Mouse (Mus musculus): ENCODE measurements around the gene Efnb2. TPM values are rescaled to one million over a fixed set of nuclear protein-coding genes. Genes with fewer than 3 reads are reported as not detected.

Gene Efnb2
- polyA plus RNA-seq (2015; fragmentation: Nextera tagmentation; extraction: Ambion mirVana) = 24.5 and 26.6 TPM in 2 replicates

DNA sequence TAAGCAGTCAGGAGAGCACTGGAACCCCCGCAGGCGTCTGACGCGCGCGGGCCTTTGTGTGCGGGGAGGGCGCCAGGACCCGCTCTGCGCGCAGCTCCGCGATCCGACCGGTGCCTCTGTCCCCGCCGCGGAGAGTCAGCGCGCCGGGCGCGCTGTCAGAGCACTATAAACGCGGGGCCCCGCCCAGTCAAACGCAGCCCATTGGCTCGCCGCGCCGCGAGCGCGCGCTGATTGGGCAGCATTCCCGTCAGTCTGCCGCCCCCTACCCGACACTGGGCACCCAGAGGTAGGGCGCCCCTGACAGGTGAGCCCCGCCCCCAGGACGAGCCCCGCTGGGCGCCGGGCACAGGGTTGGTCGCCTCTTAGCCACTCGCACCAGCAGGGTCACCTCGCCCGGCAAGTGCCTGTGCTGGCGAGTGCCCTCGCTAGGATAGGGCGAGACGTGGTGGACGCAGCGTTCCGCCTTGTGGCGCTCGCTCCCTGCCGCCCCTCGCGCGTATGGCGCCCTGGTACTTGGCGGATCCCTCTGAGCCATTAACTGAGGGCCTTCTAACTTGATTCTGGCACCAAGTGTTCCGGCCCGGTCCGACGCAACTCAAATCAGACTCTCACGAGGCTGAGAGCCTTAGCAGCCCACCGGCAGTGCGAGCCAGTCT, at the start of gene Efnb2:
Gene Efnb2, minus strand, starts transcription at position 140 of the 656 bp plus-strand sequence.
- peaks cover 7% of the 10 kb centered on the region; the same call in 1 of the 2 replicates for H3K36me3 ChIP-seq
- H3K4me1 ChIP-seq (replicated peaks) = peaks cover 27% of the 10 kb centered on the region
- WGBS = 0% methylated on average over 67 of the region's 70 CpGs
- H3K27ac ChIP-seq (replicated peaks) = peak within 1 kb of the TSS; percentile 96
- H3K4me3 ChIP-seq = peak within 1 kb of the TSS; percentile 88
- no peaks in the 10 kb centered on the region for H3K27me3 ChIP-seq
- H3K4me2 ChIP-seq = peak within 1 kb of the TSS; percentile 85
- peak within 1 kb of the TSS; percentile 99 for H3K9ac ChIP-seq
- ATAC-seq (ENCODE audit: low read depth) = peak; percentile 94
- H3K9me3 ChIP-seq = no peaks in the 10 kb centered on the region

DNA sequence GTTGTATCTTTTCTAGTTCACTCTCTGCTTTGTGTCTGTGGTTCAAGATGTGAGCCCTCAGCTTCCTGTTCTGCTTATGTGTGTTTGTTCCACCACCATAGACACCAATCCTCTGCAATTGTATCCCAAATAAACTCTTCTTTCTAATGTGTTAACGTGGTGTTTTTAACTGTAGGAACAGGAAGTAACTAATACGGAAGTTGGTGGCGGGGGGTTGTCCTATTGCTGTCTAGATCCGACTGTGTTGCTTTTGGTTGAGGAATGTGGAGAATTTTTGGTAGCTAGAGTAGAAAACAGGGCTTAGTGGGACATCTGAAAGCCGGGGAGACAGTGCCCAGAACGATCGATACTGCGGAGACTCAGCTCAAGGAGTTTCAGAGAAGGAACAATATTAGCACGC, 43.8 kb upstream of the Efnb2 start:
- no peaks in the 10 kb centered on the region for H3K27me3 ChIP-seq
- WGBS = 84% methylated on average over 9 of the region's 9 CpGs
- no peak for ATAC-seq (ENCODE audit: low read depth)
- H3K27ac ChIP-seq (replicated peaks) = no peak overlapping the region
- no peaks in the 10 kb centered on the region for H3K9me3 ChIP-seq
- H3K4me1 ChIP-seq (replicated peaks) = no peaks in the 10 kb centered on the region
- H3K4me2 ChIP-seq = no peak overlapping the region
- no peaks in the 10 kb centered on the region for H3K36me3 ChIP-seq
- no peak overlapping the region for H3K9ac ChIP-seq
- H3K4me3 ChIP-seq = no peak overlapping the region

DNA sequence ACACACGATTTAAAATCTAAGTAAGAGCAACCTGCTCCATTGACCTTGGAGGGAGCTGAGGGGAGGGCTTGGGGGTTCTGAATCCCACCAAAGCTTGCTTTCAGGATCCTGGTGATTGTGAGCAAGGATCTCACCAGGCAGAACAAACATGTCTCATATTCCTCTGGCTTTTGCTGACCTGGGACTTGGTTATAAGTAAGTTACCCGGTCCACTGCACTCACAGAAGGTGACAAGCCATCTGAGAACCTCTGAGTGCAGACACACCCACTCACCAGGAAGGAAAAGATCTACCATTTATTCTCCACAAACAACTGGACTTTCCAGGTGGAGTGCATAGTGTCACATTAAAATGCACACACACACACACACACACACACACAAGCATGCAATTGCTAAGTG, 42.6 kb upstream of the Efnb2 start:
- no peak overlapping the region for H3K4me2 ChIP-seq
- no peaks in the 10 kb centered on the region for H3K9me3 ChIP-seq
- no peaks in the 10 kb centered on the region for H3K27me3 ChIP-seq
- H3K4me3 ChIP-seq = no peak overlapping the region
- H3K27ac ChIP-seq (replicated peaks) = no peak overlapping the region
- no peak overlapping the region for H3K9ac ChIP-seq
- no peaks in the 10 kb centered on the region for H3K4me1 ChIP-seq (replicated peaks)
- ATAC-seq (ENCODE audit: low read depth) = no peak
- WGBS = 92% methylated on average over 2 of the region's 2 CpGs
- H3K36me3 ChIP-seq = no peaks in the 10 kb centered on the region

DNA sequence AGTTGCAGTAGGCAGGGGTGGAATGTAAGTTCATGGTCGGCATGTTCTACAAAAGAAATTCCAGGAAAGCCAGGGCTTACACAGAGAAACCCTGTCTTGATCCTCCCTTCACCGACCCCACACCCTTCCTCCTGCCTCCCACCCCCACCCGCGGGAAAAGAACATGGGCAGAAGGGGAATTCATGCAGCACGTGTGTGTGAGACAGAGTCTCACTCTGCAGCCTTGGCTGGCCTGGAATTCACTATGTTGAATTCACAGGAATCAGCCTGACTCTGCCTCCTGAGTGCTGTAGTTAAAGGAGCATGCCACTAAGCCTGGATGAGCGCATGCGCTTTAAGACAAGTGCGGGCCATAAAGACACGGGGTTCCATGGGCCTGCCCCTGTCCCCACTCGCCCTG, 39.8 kb upstream of the Efnb2 start:
- no peak for ATAC-seq (ENCODE audit: low read depth)
- Histone ChIP-seq H3K27ac (replicated peaks) (no peak overlapping the region), H3K27me3 (no peaks in the 10 kb centered on the region), H3K36me3 (no peaks in the 10 kb centered on the region), H3K9me3 (no peaks in the 10 kb centered on the region), H3K4me3 (no peak overlapping the region), H3K4me2 (no peak overlapping the region), H3K4me1 (replicated peaks) (no peaks in the 10 kb centered on the region), H3K9ac (no peak overlapping the region)
- WGBS = 94% methylated on average over 10 of the region's 10 CpGs

DNA sequence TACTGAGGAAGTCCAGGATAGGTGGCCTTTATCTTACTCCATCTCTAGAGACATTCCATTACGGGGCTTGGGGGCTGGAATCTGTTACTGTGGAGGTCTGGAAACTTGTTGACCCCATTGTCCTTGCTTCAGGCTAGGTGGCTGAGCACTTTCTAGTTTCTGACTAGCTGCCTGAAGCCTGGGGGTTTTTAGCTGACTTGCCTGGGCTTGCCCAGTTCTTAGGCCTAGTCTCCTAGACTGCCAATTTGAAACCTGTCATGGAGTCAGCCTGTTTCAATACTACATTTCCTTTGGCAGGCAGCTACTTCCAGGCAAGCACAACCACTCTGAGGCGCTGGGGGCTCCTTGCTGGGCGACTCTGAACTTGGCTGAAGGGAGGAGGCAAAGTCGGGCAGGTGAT, 39.2 kb upstream of the Efnb2 start:
- ATAC-seq (ENCODE audit: low read depth) = no peak
- H3K4me2 ChIP-seq = no peak overlapping the region
- no peak overlapping the region for H3K27ac ChIP-seq (replicated peaks)

DNA sequence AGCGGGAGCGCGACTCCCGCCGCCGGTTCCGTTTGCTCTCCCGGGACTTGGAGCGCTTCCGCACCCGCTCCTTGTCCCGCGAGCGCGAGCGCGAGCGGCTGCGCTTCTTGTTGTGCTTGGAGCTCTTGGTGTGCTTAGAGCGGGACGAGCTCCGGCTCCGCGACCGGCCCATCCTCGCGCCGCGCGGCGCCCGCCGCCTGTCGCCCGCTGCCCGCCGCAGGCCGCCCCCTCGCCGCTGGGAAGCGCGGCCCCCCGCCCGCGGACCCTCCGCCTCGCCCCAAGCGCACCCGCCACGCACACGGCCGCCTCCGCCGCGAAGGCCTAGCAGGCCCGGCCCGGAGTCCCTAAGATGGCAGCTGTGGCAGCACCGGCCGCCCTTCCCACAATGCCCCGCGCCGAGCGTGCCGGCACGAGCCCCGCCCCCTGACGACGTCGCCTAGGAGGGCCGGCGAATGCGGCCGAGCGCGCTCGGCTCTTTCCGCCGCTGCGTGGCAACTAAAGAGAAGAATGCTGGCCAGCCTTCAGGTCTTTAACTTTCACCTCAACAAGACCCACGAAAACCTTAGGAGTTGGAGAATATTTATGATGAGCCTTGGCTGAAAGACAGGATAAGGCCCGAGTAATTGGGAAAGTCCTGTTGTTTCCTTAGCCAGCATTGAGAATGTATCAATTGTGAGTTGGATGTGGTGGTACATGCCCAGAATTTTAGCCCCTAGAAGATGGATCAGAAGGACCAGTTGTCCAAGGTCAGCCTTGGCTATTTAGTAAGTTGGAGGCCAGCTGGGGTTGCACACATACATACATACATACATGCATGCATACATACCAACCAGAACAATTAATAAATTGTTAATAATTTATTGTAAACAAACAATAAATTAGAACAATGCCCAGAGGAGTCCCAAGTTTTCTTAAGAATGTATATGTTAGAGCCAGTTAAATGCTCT, 29.4 kb upstream of the Efnb2 start, which contains the start of gene Arglu1:
Gene Arglu1, minus strand, starts transcription at position 376 of the 947 bp plus-strand sequence.
- Histone ChIP-seq H3K9me3 (no peaks in the 10 kb centered on the region), H3K27ac (replicated peaks) (peak within 1 kb of the TSS; percentile 98), H3K4me2 (peak within 1 kb of the TSS; percentile 90), H3K4me3 (peak within 1 kb of the TSS; percentile 89), H3K9ac (peak within 1 kb of the TSS; percentile 97), H3K36me3 (no peaks in the 10 kb centered on the region), H3K27me3 (no peaks in the 10 kb centered on the region), H3K4me1 (replicated peaks) (peaks cover 42% of the 10 kb centered on the region)
- peak; percentile 96 for ATAC-seq (ENCODE audit: low read depth)
- under 1% methylated on average over 81 of the region's 81 CpGs for WGBS

More for the DNA sequence above, 39.2 kb upstream of the Efnb2 start:
- H3K9me3 ChIP-seq = no peaks in the 10 kb centered on the region
- H3K4me3 ChIP-seq = no peak overlapping the region
- H3K36me3 ChIP-seq = no peaks in the 10 kb centered on the region
- 87% methylated on average over 4 of the region's 4 CpGs for WGBS
- H3K9ac ChIP-seq = no peak overlapping the region
- H3K4me1 ChIP-seq (replicated peaks) = no peaks in the 10 kb centered on the region
- no peaks in the 10 kb centered on the region for H3K27me3 ChIP-seq

DNA sequence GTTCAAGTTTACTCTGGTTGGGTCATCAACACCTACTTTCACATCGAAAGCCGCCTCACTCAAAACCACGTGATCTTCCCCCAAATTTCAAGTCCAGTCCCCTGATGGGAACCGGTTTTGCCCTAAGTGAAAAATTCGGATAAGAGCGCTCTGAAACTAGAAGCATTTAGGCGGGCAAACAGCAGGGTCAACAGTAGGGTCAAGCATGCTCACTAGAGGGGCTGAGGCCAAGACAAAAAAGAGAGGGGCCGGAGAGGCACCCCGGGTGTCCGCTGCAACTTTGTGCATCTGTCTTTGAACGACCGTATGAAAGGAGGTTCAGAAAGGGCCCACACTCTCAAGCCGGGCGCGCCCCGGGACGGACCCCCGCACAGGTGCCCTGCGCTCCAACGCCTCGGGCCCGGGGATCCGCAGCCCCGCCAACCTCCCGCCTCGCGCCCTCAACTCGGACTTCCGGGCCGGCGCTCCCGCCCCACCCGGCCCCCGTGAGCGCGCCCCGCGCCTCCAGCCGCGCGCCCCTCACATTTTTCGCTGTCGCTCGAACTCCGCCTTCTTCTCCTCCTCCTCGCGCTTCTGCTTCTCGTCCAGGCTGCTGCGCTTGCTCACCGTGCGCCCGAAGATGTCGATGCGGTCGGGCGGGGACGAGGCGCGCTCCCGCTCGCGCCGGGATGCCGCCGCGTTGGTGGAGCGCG, 28.6 kb upstream of the Efnb2 start:
- Histone ChIP-seq H3K4me3 (peak overlapping the region; percentile 89), H3K27ac (replicated peaks) (peak overlapping the region; percentile 98), H3K36me3 (no peaks in the 10 kb centered on the region), H3K4me2 (peak overlapping the region; percentile 90), H3K4me1 (replicated peaks) (peaks cover 45% of the 10 kb centered on the region), H3K27me3 (no peaks in the 10 kb centered on the region), H3K9ac (peak overlapping the region; percentile 97), H3K9me3 (no peaks in the 10 kb centered on the region)
- under 1% methylated on average over 66 of the region's 68 CpGs for WGBS
- peak; percentile 82 for ATAC-seq (ENCODE audit: low read depth)

DNA sequence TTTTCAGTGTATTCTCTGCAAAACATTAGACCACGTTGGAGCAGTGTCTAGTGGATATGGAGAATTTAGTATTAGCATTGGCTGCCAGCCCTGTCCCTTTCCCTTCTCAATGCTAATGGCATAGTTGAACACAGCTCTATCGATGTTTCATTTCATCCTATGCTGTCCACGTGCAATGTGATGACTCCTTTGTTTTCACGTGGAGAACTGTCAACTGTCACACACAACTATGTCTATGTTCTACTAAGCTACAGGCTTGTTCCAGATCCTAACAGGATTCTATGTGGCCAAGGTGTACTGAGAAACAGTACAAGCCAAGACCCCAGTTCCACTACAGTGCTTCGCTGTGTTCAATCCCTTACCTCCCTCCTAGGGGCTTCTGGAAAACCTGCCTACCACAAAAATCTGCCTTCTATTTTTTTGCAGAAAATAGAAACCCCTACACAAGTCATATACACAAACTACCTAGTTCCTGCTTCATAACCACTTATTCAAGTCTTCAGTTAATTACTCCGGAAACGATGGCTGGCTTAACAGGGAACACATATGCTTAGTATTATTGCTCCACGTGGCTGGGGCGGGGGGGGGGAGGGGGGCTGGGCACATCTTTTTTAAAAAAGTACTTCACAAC, 27.9 kb upstream of the Efnb2 start:
- no peak; the same call in 1 of the 2 replicates for ATAC-seq (ENCODE audit: low read depth)

DNA sequence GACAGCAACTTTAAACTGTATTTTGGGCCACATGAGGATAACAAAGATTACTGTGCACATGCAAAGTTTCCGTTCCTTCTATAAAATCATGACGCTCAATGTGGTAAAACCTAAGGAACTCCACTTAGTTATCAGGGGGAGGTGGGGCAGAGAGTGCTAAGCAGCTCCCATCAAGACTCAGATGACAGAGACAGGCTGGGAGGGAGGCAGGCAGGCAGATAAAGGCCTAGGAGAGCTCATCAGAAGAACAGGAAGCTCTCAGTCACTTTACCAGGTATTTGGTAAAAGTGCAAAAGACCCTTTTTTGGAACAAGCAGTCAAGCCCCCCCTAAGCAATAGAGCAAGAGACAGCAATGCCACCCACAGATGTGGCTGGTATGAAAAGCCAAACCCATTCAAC, 24.5 kb upstream of the Efnb2 start:
- peaks cover 43% of the 10 kb centered on the region for H3K4me1 ChIP-seq (replicated peaks)
- ATAC-seq (ENCODE audit: low read depth) = no peak
- WGBS = 87% methylated on average over 2 of the region's 2 CpGs
- no peaks in the 10 kb centered on the region for H3K9me3 ChIP-seq
- no peak overlapping the region for H3K4me2 ChIP-seq
- peaks cover 21% of the 10 kb centered on the region for H3K36me3 ChIP-seq
- H3K4me3 ChIP-seq = no peak overlapping the region
- no peak overlapping the region for H3K27ac ChIP-seq (replicated peaks)
- no peaks in the 10 kb centered on the region for H3K27me3 ChIP-seq
- 0 out of 2 replicates have a peak overlapping the region, but pooled peaks have one; percentile 26 for H3K9ac ChIP-seq

More for the DNA sequence above, 27.9 kb upstream of the Efnb2 start:
- peak overlapping the region; percentile 97 for H3K9ac ChIP-seq
- H3K27ac ChIP-seq (replicated peaks) = no peak overlapping the region
- WGBS = 10% methylated on average over 9 of the region's 9 CpGs
- H3K4me2 ChIP-seq = peak overlapping the region; percentile 90
- H3K36me3 ChIP-seq = no peaks in the 10 kb centered on the region
- peaks cover 45% of the 10 kb centered on the region for H3K4me1 ChIP-seq (replicated peaks)
- no peaks in the 10 kb centered on the region for H3K27me3 ChIP-seq
- peak overlapping the region; percentile 89 for H3K4me3 ChIP-seq
- no peaks in the 10 kb centered on the region for H3K9me3 ChIP-seq

DNA sequence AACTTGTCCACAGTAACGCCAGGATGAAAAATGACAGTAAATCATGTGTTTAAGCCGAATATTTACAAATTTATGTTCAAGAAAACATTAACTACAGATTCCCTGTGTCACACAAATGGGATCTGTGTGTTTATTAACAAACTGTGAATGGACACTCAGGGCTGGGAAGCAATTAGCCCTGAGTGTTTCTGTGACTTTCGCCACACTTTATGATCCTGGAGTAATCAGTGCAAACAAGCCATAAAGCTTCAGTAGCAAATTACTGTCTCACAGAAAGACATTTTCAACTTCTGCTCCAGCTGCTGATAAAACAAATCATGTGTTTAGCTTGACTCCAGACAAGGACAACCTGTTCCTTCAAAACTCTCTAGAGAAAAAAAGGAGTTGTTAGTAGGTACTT, 21.7 kb upstream of the Efnb2 start:
- H3K4me3 ChIP-seq = no peak overlapping the region
- no peaks in the 10 kb centered on the region for H3K27me3 ChIP-seq
- H3K9ac ChIP-seq = no peak overlapping the region
- H3K27ac ChIP-seq (replicated peaks) = no peak overlapping the region
- 56% methylated on average over 3 of the region's 3 CpGs for WGBS
- no peak for ATAC-seq (ENCODE audit: low read depth)
- no peaks in the 10 kb centered on the region for H3K9me3 ChIP-seq
- H3K4me1 ChIP-seq (replicated peaks) = peaks cover 25% of the 10 kb centered on the region
- peaks cover 42% of the 10 kb centered on the region for H3K36me3 ChIP-seq
- no peak overlapping the region for H3K4me2 ChIP-seq

DNA sequence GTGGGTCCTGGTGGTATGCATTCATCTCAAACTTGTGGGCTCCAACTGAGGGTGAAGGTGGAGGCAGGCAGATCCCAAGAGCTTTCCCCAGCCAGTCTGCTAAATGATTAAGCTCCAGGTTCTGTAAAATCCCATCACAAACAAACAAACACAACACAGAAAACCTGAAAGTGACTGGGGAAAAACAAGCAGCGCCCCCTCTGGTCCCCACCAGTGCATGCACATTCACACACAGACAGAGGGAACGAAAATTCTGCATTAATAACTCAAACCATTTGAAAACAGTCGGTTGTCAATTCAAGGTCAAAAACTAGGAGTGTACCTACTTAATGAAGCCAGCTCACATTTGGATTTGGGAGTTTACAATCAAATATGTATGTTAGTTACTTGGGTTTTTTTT, 17.2 kb upstream of the Efnb2 start:
- Histone ChIP-seq H3K27me3 (no peaks in the 10 kb centered on the region), H3K9ac (no peak overlapping the region), H3K4me1 (replicated peaks) (no peaks in the 10 kb centered on the region), H3K4me2 (no peak overlapping the region), H3K36me3 (peaks cover 64% of the 10 kb centered on the region), H3K4me3 (no peak overlapping the region), H3K9me3 (no peaks in the 10 kb centered on the region), H3K27ac (replicated peaks) (no peak overlapping the region)
- no peak for ATAC-seq (ENCODE audit: low read depth)
- WGBS = 90% methylated on average over 3 of the region's 3 CpGs
